Mouse (Mus musculus) forebrain, embryonic 13.5 days (tissue): ENCODE results near the gene Plpp3. TPM values are rescaled to one million over a fixed set of nuclear protein-coding genes. Genes with fewer than 3 reads are reported as not detected.
A peak's percentile ranks its signal among the peaks of the same experiment; 100 is the strongest.

Experiments used
- ATAC-seq: fragments of 200-750 bp; cut with Nextera tagmentation; 2 replicates; pipeline ENCODE4 v1.8.0; 2017
- H3K27ac ChIP-seq: fragments of 300-500 bp; sonication (generic); 2 replicates; pipeline ENCODE4 v1.5.1; 2015; ENCODE audit warnings: inconsistent platforms, mild to moderate bottlenecking, moderate library complexity
- H3K27me3 ChIP-seq: fragments of 300-500 bp; sonication (generic); 2 replicates; pipeline ENCODE4 v1.6.1; 2015; ENCODE audit warnings: mild to moderate bottlenecking, inconsistent platforms
- H3K36me3 ChIP-seq: fragments of 300-500 bp; sonication (generic); 2 replicates; pipeline ENCODE4 v1.6.1; 2015; ENCODE audit warnings: mild to moderate bottlenecking, inconsistent platforms; ENCODE audit not compliant: poor library complexity, severe bottlenecking
- H3K4me1 ChIP-seq: fragments of 300-500 bp; sonication (generic); 2 replicates; pipeline ENCODE4 v1.6.1; 2015; ENCODE audit warnings: inconsistent platforms
- H3K4me2 ChIP-seq: fragments of 300-500 bp; sonication (generic); 2 replicates; pipeline ENCODE4 v1.6.1; 2015; ENCODE audit warnings: inconsistent platforms, mild to moderate bottlenecking, moderate library complexity
- H3K4me3 ChIP-seq: fragments of 300-500 bp; sonication (generic); 2 replicates; pipeline ENCODE4 v1.5.1; 2015; ENCODE audit warnings: mild to moderate bottlenecking, inconsistent platforms
- H3K9ac ChIP-seq: fragments of 300-500 bp; sonication (generic); 2 replicates; pipeline ENCODE4 v1.6.1; 2015; ENCODE audit warnings: mild to moderate bottlenecking, inconsistent platforms
- H3K9me3 ChIP-seq: fragments of 300-500 bp; sonication (generic); replicated peaks from 2 replicates; pipeline ENCODE4 v1.6.1; 2016; ENCODE audit warnings: inconsistent platforms
- WGBS: fragments of 180-500 bp; shearing (Covaris S2); methylation state at CpG from one replicate; pipeline ENCODE4 v1.1.7; 2015; 5-methylcytosine and 5-hydroxymethylcytosine counted together
- polyA plus RNA-seq: library from polyadenylated mRNA; unstranded; fragments of >200 nt; fragmentation: Nextera tagmentation; extraction: Ambion mirVana; gene quantifications from 2 replicates; pipeline ENCODE4 v1.2.1, GENCODE M21; 2015

Gene Plpp3
- polyA plus RNA-seq, 1 experiment from 2014 or later, result 87.9 TPM

DNA sequence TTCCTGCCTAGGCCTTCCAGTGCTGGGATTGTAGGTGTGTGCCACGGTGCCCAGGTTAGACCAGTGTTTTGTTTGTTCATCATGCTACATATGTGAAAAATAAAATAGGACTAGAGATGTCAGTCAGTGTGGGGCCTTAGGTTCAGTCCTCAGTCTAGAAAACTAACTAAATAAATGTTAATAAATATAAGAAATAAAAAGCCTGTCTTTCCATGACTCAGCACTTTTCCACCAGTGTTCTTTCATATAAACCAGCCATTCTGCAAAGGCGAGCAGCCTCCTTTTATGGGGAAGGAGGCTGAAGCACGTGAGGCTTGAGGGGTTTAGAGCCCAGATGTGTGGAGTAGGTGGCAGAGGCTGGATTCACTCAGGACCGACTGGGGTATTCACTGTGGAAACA is 50.5 kb downstream of the Plpp3 start:
- peaks cover 46% of the 10 kb centered on the region for H3K4me1 ChIP-seq
- no peak for ATAC-seq
- peaks cover 52% of the 10 kb centered on the region for H3K36me3 ChIP-seq
- no peaks in the 10 kb centered on the region for H3K27me3 ChIP-seq
- 87% methylated on average over 4 of the region's 4 CpGs for WGBS
- no peak overlapping the region for H3K9ac ChIP-seq
- H3K4me3 ChIP-seq, result no peak overlapping the region
- no peaks in the 10 kb centered on the region for H3K9me3 ChIP-seq
- H3K27ac ChIP-seq, result 0 out of 2 replicates have a peak overlapping the region, but pooled peaks have one; percentile 11
- no peak overlapping the region for H3K4me2 ChIP-seq

DNA sequence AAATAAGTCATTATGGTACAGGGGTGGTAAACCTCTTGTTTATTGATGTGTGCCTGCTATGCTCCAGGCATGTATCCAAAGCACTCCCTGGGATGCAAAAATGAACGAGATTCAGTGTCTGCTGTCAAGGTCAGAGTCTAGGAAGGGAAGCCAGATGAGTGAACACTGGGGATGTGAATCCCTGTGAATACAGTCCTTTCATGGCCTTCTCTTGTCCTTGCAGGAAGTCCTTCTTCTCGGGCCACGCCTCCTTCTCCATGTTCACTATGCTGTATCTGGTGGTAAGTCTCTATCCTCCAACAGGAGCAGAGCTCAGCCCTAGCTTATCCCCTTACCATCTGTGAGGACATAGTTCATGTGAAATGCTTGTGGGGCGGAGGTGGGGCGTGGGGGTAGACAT is 51.8 kb downstream of the Plpp3 start:
- no peak overlapping the region for H3K9ac ChIP-seq
- H3K27ac ChIP-seq, result no peak overlapping the region
- no peak overlapping the region for H3K4me3 ChIP-seq
- 90% methylated on average over 5 of the region's 5 CpGs for WGBS
- no peak overlapping the region for H3K4me2 ChIP-seq
- peaks cover 58% of the 10 kb centered on the region for H3K36me3 ChIP-seq
- H3K4me1 ChIP-seq, result peaks cover 34% of the 10 kb centered on the region
- ATAC-seq, result no peak
- H3K9me3 ChIP-seq, result no peaks in the 10 kb centered on the region
- H3K27me3 ChIP-seq, result no peaks in the 10 kb centered on the region

DNA sequence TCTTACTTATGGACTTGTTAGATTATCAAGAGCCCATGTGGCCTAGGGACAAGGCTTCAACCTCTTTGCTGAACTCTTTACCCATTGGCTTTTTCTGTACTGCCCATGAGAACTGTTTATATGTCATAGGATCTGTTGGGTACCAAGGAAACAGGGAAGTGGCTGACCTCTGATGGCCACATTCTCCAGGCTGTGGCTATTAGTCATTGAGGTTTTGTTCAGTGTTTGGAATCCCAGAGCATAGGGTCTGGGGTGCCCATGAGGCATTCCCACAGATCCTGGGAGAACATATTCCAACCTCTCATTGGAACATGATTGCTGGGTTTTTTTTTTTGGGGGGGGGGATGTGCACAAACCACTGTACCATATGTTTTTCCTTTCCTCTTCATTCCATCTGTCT is 56.2 kb downstream of the Plpp3 start:
- H3K9ac ChIP-seq, result no peak overlapping the region
- H3K4me1 ChIP-seq, result peaks cover 6% of the 10 kb centered on the region
- peaks cover 72% of the 10 kb centered on the region for H3K36me3 ChIP-seq
- no peak overlapping the region for H3K27ac ChIP-seq
- H3K4me2 ChIP-seq, result no peak overlapping the region
- no peaks in the 10 kb centered on the region for H3K9me3 ChIP-seq
- no peak for ATAC-seq
- H3K27me3 ChIP-seq, result no peaks in the 10 kb centered on the region
- no peak overlapping the region for H3K4me3 ChIP-seq

DNA sequence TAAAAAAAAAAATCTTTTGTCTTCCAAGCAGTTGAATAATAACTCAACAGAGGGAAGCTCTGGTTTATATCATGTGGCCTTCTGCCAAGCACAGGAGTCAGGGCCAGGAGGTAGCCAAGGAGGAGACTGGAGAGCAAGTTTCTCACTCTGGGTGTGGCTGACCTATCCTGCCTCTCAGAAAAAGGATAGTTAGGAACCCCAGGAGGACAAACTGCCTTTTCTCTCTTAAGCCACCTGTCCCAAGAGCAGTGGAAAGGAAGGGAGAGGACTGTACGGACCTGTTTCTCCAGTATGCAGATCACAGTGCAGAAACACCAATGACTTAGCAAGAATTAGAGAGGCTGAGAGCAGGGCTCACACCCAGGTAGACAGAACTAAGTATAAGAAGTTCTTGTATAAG is 57.3 kb downstream of the Plpp3 start:
- Histone ChIP-seq H3K4me3 (no peak overlapping the region), H3K36me3 (peaks cover 66% of the 10 kb centered on the region), H3K9ac (no peak overlapping the region), H3K4me2 (no peak overlapping the region), H3K9me3 (no peaks in the 10 kb centered on the region), H3K27me3 (no peaks in the 10 kb centered on the region), H3K27ac (no peak overlapping the region), H3K4me1 (peaks cover 18% of the 10 kb centered on the region)
- no peak for ATAC-seq
- 86% methylated on average over 1 of the region's 1 CpGs for WGBS

- no peak overlapping the region for H3K4me2 ChIP-seq
- no peaks in the 10 kb centered on the region for H3K27me3 ChIP-seq
- H3K4me3 ChIP-seq, result no peak overlapping the region
- no peak overlapping the region for H3K27ac ChIP-seq
- no peaks in the 10 kb centered on the region for H3K9me3 ChIP-seq
- ATAC-seq, result no peak
- H3K36me3 ChIP-seq, result peaks cover 69% of the 10 kb centered on the region
- 88% methylated on average over 12 of the region's 12 CpGs for WGBS
- H3K9ac ChIP-seq, result no peak overlapping the region
- H3K4me1 ChIP-seq, result peaks cover 18% of the 10 kb centered on the region
Observed at GRCm38 (mm10) chr4:105215726-105216410, 58.7 kb downstream of the Plpp3 start.

DNA sequence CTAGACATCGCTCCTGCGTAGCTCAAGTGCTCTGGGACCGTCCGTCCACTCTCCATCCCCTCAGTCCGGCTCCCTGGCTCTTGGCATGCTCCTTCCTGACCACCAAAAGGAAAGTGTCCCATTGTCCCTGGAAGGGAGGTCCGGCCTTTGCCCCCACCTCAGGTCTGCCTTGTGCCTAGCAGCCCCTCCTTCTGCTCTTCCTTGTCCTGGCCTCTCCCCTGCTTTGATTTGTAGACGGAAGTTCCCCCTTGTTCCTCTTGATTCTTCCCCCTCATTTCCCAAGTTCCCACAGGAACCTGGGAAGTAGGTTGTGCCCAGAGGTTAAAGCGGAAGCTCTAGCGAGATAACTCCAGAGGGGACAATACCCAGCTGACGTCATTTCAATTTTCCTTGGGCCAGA is 61.1 kb downstream of the Plpp3 start:
- WGBS, result 73% methylated on average over 10 of the region's 10 CpGs
- Histone ChIP-seq H3K9me3 (no peaks in the 10 kb centered on the region), H3K9ac (no peak overlapping the region), H3K27me3 (no peaks in the 10 kb centered on the region), H3K4me1 (peaks cover 18% of the 10 kb centered on the region), H3K27ac (peak overlapping the region; percentile 5; the same call in 1 of the 2 replicates), H3K4me3 (no peak overlapping the region), H3K36me3 (peaks cover 70% of the 10 kb centered on the region), H3K4me2 (no peak overlapping the region)
- no peak for ATAC-seq

DNA sequence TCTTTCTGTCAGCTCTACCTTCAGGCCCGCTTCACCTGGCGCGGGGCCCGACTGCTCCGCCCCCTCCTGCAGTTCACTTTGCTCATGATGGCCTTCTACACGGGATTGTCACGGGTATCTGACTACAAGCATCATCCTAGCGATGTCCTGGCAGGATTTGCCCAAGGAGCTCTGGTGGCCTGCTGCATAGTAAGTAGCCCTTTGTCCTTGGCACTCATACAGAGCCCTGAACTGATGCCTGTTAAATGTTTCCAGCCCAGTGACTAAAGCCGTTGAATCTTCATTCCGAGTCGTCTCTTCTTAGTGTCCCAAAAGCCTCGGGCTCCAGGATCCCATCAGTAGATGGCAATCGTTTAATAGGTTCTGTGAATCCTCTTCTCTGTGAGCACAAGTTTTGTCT is 62.2 kb downstream of the Plpp3 start:
- no peak overlapping the region for H3K4me2 ChIP-seq
- H3K4me1 ChIP-seq, result peaks cover 18% of the 10 kb centered on the region
- ATAC-seq, result no peak
- no peaks in the 10 kb centered on the region for H3K9me3 ChIP-seq
- H3K4me3 ChIP-seq, result no peak overlapping the region
- H3K9ac ChIP-seq, result no peak overlapping the region
- peaks cover 75% of the 10 kb centered on the region for H3K36me3 ChIP-seq
- H3K27ac ChIP-seq, result no peak overlapping the region; the same call in 1 of the 2 replicates
- no peaks in the 10 kb centered on the region for H3K27me3 ChIP-seq
- 65% methylated on average over 13 of the region's 13 CpGs for WGBS

DNA sequence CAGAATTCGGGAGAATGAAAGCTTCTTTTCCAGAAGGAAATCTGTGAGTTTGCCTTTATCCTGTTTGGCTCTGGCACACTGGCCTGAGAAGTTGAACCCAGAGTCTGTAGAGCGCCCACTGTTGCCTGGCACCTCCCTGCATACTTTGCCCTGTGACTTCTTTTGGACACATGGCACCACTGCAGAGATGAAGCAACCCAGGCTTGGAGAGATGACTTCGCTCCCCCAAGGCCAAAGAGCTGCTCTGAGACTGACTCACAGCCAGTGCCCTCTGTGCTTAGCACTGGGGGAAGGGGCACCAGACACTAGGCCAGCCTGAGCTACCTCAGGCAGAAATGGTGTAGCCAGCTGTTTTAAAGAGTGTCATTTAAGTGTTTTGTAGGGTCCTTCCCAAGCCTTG is 63.7 kb downstream of the Plpp3 start:
- WGBS, result 93% methylated on average over 3 of the region's 3 CpGs
- Histone ChIP-seq H3K36me3 (peaks cover 75% of the 10 kb centered on the region), H3K27me3 (no peaks in the 10 kb centered on the region), H3K4me2 (no peak overlapping the region), H3K4me1 (peaks cover 18% of the 10 kb centered on the region), H3K9ac (no peak overlapping the region), H3K27ac (peak overlapping the region; percentile 5; the same call in 1 of the 2 replicates), H3K4me3 (no peak overlapping the region), H3K9me3 (no peaks in the 10 kb centered on the region)
- no peak for ATAC-seq

GRCm38 (mm10) chr4:105221256-105221840 is 64.2 kb downstream of the Plpp3 start:
- H3K9ac ChIP-seq, result no peak overlapping the region; the same call in 1 of the 2 replicates
- H3K4me2 ChIP-seq, result no peak overlapping the region
- 81% methylated on average over 11 of the region's 11 CpGs for WGBS
- H3K27me3 ChIP-seq, result no peaks in the 10 kb centered on the region
- ATAC-seq, result no peak
- H3K4me3 ChIP-seq, result no peak overlapping the region
- peaks cover 18% of the 10 kb centered on the region for H3K4me1 ChIP-seq
- no peaks in the 10 kb centered on the region for H3K9me3 ChIP-seq
- no peak overlapping the region for H3K27ac ChIP-seq
- H3K36me3 ChIP-seq, result peaks cover 75% of the 10 kb centered on the region

DNA sequence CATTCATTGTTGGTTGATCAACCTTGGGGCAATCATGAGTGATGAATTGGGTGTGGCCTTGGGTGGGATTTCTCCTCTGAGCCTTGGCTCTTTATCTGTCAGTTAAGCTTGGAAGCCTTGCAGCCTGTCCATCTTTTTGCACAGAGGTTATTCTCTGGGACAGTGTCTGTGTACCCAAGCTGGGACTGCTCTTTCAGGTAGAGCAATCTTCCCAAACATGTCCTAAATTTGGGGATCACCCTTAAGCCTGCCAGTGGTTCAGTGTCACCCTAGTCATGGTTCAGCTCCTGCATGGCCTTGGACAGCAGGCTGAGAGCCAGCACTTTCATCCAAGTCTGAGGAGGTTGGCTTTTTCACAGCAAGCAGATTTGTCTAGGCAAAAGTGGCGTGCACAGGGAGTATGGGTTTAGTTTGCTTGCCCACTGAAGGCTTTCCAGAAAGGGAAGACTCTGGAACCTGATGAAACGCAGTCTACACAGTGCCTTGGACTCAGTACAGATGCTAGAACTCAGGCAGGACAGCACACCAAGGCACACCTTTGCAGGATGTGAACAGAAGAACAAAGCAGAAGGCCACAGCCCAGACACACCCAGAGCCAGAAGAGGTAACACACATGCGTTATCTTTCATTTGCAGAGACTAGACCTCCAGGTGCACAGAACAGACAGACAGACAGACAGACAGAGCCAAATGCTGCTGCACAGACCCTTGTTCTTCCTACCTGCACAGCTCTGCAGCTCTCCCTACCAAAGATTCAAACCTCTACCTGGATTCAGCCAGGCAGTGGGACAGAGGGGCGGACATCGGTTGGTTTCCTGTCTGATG is 66.2 kb downstream of the Plpp3 start:
- no peak overlapping the region for H3K4me2 ChIP-seq
- no peak overlapping the region for H3K4me3 ChIP-seq
- H3K27me3 ChIP-seq, result no peaks in the 10 kb centered on the region
- peaks cover 12% of the 10 kb centered on the region for H3K4me1 ChIP-seq
- no peak overlapping the region for H3K9ac ChIP-seq
- H3K36me3 ChIP-seq, result peaks cover 85% of the 10 kb centered on the region
- 90% methylated on average over 5 of the region's 5 CpGs for WGBS
- H3K9me3 ChIP-seq, result no peaks in the 10 kb centered on the region
- no peak overlapping the region; the same call in 1 of the 2 replicates for H3K27ac ChIP-seq
- ATAC-seq, result no peak

DNA sequence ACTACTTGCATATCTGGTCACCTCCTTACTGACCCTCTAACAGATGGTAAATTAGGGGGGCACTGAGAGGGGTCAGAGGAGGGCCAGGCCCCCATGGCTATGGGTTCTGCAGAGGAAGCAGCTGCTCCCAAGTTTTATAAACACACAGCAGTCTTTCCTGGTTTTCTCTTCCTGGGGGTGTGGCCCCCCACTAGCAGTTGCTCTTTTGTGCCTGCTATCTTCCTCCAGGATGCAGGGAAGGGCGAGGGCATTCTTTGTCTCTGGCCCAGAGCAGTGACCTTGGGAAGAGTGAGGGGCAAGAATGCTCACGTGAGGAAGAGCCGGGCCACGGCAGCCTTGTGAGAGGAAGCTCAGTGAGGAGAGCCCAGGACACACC is 66.8 kb downstream of the Plpp3 start:
- Histone ChIP-seq H3K36me3 (peaks cover 91% of the 10 kb centered on the region), H3K27me3 (no peaks in the 10 kb centered on the region), H3K4me1 (peaks cover 6% of the 10 kb centered on the region), H3K9ac (no peak overlapping the region), H3K9me3 (no peaks in the 10 kb centered on the region), H3K27ac (no peak overlapping the region), H3K4me2 (no peak overlapping the region), H3K4me3 (no peak overlapping the region)
- 76% methylated on average over 4 of the region's 4 CpGs for WGBS
- ATAC-seq, result no peak

- ATAC-seq, result no peak
- WGBS, result 85% methylated on average over 2 of the region's 2 CpGs
- H3K27ac ChIP-seq, result no peak overlapping the region; the same call in 1 of the 2 replicates
- no peak overlapping the region for H3K4me2 ChIP-seq
- H3K27me3 ChIP-seq, result no peaks in the 10 kb centered on the region
- H3K9me3 ChIP-seq, result no peaks in the 10 kb centered on the region
- H3K4me1 ChIP-seq, result no peaks in the 10 kb centered on the region
- H3K4me3 ChIP-seq, result no peak overlapping the region
- peaks cover 90% of the 10 kb centered on the region for H3K36me3 ChIP-seq
- H3K9ac ChIP-seq, result no peak overlapping the region
Observed at GRCm38 (mm10) chr4:105225512-105225911, 68.4 kb downstream of the Plpp3 start.
